Mouse (Mus musculus) spleen, postnatal 14 days (tissue): ENCODE data around the gene Ltbp1.
A peak's percentile ranks its signal among the peaks of the same experiment; 100 is the strongest.

Experiments used
- DNase-seq, 2 experiments: peaks; one replicate each; pipeline ENCODE4 v3.0.0; 2021 to 2022; ENCODE audit warnings: low spot score in 2 of 2

The Ltbp1 gene

GRCm38 (mm10) chr17:75366332-75366731 is 361.0 kb downstream of the Ltbp1 start:
- DNase-seq: no peak

GRCm38 (mm10) chr17:75367486-75368155 is 362.3 kb downstream of the Ltbp1 start:
- no peak for DNase-seq

DNA sequence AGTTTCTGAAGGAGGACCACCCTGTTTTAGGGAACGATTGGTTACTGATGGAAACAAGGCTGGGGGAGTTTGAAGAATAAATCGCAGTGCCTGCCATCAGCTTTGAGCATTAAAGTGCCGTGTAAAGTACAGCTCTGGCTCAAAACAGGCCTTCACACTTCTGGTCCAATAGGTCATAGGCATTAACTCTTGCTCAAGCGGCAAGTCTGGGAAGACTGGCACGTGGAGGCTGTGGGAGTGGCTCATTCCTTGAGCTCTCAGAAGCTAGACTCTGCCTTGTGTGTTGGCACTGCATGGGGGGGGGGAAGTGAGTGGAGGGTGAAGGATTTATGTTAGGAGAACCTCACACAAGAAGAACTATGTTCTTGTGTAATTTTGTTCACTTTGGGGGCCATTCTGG is 363.2 kb downstream of the Ltbp1 start:
- no peak for DNase-seq

GRCm38 (mm10) chr17:75369351-75369750 is 364.0 kb downstream of the Ltbp1 start:
- DNase-seq: no peak

- DNase-seq: no peak
Measured at GRCm38 (mm10) chr17:75370120-75370519, 364.8 kb downstream of the Ltbp1 start.

- DNase-seq: no peak
Measured at GRCm38 (mm10) chr17:75371650-75372049, 366.3 kb downstream of the Ltbp1 start.

- DNase-seq: peak; percentile 30 to 60
Measured at GRCm38 (mm10) chr17:75372371-75372770, 367.0 kb downstream of the Ltbp1 start.

- DNase-seq: no peak
Measured at GRCm38 (mm10) chr17:75374287-75375024, 369.1 kb downstream of the Ltbp1 start.

DNA sequence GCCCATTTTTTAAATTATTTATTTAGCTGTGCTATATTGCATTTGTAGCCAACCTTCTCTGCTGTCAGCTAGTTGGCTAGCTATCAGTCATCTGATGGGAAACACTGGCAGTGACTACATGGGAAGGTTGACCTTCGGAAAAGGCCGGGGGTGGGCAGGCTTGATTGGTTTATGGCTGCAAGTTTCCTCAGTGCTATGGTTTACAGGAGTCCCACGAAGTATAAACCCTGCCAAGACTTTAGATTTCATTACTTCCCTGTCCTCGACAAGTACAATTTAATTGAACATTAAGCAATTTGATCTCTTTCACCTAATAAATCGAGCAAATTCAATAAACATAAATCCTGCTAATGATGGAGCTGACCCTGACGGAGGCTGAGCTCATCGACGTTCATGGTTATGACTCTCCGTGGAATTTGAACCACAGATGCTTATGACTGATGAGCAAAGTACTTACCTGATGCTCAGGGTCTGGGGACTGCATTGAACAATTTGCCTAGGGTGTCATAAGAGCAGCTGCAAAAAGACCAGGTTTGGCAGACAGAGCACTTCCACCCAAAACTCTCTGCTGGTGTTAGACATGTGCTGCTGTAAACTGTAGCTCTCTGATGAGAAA is 373.0 kb downstream of the Ltbp1 start:
- DNase-seq: no peak

GRCm38 (mm10) chr17:75380167-75380566 is 374.8 kb downstream of the Ltbp1 start:
- DNase-seq: no peak

DNA sequence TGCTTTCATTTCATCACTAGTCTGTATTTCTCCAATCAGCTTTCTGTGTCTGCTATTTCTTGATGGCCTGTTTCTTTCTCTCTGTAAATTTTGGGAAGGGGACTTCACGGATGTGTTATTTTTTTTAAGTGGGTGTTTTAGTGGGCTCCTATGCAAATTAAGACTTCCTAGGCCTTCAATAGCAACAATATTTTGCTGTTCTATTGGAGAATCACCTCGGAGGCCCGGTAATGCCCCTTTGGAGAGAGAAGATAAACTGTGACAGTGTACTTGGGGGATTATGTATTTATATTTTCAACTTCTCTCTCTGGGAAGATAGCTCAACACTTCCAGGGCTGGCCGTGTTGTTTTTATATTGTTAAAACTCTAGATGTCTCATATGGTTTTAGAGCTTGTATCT is 383.0 kb downstream of the Ltbp1 start:
- no peak for DNase-seq

DNA sequence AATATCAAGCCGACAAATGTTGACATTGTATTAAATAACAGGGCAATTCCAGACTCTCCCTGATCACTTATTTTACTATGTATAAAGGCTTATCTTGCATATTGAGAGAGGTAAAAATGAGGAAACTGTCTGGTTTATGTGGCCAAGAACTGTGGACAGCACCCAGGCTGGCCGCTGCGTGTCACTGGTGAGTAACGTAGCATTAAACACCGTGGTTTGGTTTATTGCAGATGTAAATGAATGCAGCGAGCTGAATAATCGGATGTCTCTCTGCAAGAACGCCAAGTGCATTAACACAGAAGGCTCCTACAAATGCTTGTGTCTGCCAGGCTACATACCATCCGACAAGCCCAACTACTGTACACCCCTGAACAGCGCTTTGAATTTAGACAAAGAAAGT is 384.8 kb downstream of the Ltbp1 start:
- DNase-seq: no peak

GRCm38 (mm10) chr17:75391429-75392192 is 386.2 kb downstream of the Ltbp1 start:
- DNase-seq: no peak

DNA sequence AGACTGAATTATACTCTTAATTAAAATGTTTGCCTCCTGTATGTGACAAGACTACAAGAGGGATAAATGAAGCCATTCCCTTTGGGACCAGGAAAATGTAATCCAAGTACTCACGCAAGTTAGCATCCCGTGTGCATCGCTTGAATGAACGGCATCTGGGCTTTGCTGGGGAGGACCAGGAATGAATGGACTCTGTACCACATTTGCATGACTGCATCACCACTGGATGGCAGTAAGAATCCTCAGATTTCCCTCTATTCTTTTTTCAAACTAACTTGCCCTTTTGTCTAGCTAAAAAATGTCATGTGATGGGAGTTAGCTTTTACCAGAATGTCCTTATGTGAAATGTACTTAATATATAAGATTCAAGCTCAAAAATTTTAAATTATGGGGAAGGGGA is 401.0 kb downstream of the Ltbp1 start:
- no peak for DNase-seq

DNA sequence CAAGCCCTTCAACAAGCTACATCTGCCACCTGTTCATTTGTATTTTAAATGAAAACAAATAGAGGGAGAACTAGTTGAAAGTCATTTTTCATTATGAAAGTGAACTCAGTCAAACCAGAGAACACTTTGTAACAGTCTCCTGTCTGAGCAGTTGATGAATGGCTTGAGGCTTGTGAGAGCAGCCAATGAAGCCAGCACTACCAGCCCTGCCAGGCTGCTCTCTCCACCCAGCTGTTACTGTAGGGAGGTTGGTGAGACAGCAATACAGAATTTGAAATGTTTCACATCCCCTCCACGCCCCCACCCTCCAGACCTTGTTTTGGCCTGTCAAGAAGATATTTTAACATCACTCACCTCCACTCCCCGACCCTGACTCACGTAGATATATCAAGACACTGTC is 411.5 kb downstream of the Ltbp1 start:
- DNase-seq: no peak

- DNase-seq: no peak
Measured at GRCm38 (mm10) chr17:75434152-75434551, 428.8 kb downstream of the Ltbp1 start.

DNA sequence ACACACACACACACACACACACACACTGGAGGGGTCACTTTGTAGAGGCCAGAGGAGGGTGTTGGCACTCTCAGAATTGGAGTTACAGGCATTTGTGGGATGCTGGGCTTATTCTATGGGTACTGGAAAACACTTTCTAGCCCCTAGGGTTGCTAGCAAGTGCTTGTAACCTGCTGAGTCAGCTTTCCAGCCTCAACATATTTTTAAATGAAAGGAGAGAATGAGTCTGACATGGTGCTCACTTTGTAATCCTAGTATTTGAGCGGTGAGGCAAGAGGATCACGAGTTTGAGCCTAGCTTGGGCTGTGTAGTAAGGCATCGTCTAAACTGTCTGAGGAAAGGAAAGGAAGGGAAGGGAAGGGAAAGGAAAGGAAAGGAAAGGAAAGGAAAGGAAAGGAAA is 429.5 kb downstream of the Ltbp1 start:
- no peak for DNase-seq

DNA sequence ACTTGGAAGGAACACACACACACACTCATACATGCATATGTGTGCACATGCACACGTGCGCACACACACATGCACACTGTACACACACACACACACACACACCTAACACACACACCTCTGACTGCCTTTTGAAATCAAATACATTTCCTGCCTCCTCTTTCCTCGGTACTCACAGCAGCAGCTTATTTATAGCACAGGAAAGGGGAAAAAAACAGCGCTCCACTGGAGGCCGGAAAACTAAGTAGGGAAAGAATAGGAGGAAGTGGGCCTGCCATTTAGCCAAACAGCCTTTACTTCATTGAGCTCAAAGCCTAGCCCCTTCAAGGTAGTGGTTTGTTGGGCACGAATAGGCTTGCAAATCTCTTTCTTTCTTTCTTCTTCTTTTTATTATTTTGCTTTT is 430.2 kb downstream of the Ltbp1 start, which contains the start of gene Rasgrp3:
TSS of gene Rasgrp3 (plus strand) at position 298 of the 400 bp plus-strand sequence.
- DNase-seq: no peak

- no peak for DNase-seq
Measured at GRCm38 (mm10) chr17:75436095-75436494, 430.7 kb downstream of the Ltbp1 start.

DNA sequence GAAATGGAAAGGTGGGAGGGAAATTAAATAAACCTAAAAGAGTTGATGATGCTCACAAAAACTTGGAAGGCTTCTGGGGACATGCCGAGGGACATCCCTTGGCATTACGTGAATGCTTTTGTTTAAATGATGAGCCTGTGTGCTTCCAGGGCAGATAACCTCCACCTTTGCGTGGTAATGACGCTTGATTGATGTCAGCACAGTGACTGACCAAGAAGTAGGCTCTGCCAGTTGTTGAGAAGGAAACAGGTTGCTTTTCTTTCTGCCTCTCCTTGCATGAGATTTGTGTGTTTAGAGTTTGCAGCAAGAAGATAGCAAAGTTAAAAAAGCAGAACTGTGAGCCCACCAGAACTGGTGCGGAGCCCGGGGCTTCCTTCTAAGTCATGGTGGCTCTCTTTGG is 431.5 kb downstream of the Ltbp1 start:
- no peak for DNase-seq

DNA sequence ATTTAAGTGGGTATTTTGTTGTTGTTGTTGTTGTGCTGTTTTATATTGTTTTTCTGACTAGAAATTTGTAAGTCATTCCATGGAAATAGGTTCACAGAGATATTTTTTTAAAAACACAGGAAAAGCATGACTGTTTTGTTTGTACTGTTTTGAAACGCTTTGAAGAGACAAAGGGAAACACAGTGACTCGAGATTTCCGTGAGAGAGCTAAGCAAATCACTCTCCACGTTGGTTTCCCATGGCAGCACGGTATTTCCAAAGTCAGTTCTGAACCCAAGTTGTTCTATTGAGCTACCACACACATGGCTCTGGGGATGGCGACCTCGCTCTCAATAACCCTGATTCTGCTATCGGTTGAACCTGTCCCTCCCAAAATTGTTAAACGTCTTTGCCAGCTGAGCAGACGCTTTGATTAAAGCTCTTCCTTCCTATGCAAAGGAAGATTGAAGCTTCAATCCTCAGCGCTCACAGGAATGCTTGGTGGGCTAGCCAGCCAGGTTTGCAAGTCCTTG is 431.9 kb downstream of the Ltbp1 start:
- DNase-seq: no peak

GRCm38 (mm10) chr17:75438162-75438561 is 432.8 kb downstream of the Ltbp1 start:
- no peak for DNase-seq
